Mouse (Mus musculus) frontal cortex, postnatal 36 days (tissue): ENCODE results near the gene Rundc3a.
A peak's percentile ranks its signal among the peaks of the same experiment; 100 is the strongest.

Experiments
- DNase-seq, 2 experiments: peaks; one replicate each; pipeline ENCODE4 v3.0.0; 2022; ENCODE audit warnings: low spot score in 2 of 2

Gene Rundc3a

GRCm38 (mm10) chr11:102448327-102448726 is 55.1 kb downstream of the Rundc3a start:
- DNase-seq, result peak; percentile 51 to 65

GRCm38 (mm10) chr11:102449043-102450008 is 56.1 kb downstream of the Rundc3a start:
- DNase-seq, result peak in 1 of 2 experiments; percentile 54
